Mouse (Mus musculus) ES-Bruce4 (cell line): ENCODE data around the gene Kif26b.

ENCODE experiments used
- CTCF ChIP-seq: IDR thresholded peaks from one replicate; pipeline ENCODE4 v1.8.1; 2011; ENCODE audit warnings: low read depth, low read length
- POLR2A ChIP-seq: IDR thresholded peaks from one replicate; pipeline ENCODE4 v1.8.1; 2011; ENCODE audit warnings: low read length; ENCODE audit not compliant: insufficient read depth

DNA sequence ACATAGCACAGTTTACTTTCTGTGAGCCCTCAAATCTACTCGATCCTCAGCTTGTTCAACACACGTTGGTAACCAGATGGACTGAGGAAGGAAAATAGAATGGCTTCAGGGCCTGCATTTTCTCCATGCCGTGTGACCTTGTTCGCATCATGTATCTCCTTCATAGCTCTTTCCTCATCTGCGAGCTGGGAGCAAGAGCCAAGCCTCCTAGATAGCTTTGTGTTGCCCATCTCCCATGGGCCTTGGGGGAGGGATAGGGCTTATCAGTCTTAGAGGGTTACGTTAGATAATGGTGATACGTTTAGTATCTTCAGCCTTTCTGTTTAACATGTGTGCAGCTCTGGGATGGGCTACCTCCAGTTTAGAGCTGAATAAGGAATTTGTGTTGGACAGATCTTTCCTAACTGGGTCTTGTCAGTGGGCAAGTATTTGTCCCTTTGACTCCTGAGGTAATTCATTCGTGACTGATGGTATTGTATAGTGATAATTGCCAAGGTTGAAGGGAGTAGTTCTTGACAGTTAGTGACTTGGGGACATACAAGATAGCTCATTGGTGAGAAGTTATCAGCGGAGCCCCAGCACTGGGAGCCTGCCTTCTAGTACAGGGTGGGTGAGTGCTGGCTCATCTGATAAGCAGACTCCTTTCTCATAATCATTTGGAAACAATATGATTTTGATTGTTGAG is 183.4 kb downstream of the Kif26b start:
- no peak for TF ChIP-seq POLR2A
- no peak for TF ChIP-seq CTCF
